Mouse (Mus musculus): ENCODE results near the gene A330070K13Rik. TPM values are rescaled to one million over a fixed set of nuclear protein-coding genes. Genes with fewer than 3 reads are reported as not detected.

A330070K13Rik gene
- total RNA-seq (2021) = not detected
- long read RNA-seq, experiment 1 = 0 reads
- long read RNA-seq, experiment 2 = 0 reads

DNA sequence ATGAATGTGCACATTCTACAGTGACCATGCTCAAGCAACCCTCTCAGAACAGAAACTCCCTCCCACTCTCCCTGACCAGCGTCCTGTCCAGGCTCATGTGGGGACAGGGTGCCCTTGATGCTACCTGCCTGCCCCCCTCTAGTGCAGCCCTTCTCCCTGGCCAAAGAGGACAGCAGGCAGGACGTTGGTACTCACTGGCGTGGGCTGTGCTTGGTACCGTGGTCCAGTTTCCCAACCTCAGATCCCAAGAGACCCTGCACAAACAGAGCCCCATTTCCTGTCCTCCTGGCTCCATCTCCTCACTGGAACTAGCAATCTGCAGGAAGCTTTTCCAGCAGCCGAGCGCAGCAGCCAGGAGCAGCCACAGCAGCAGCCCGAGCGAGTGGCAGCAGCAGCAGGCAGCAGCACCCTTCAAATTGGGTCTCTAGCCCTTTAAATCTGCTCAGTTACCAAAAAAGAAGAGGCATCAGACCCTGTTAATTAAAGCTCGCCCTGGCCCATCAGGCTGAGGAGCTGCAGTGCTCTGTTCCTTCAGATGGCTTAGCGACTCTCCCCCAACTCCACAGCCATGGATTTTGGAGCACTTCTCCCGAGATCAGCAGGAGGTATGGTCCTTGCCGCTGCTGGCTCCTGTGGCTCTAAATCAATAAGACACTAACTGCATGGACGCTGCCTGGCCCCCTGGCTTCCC lies at the start of gene A330070K13Rik:
TSS of gene A330070K13Rik (minus strand) at position 410 of the 691 bp plus-strand sequence.
- DNase-seq = no peak
- intact Hi-C loops (cut with DNase I) = no loop called here

DNA sequence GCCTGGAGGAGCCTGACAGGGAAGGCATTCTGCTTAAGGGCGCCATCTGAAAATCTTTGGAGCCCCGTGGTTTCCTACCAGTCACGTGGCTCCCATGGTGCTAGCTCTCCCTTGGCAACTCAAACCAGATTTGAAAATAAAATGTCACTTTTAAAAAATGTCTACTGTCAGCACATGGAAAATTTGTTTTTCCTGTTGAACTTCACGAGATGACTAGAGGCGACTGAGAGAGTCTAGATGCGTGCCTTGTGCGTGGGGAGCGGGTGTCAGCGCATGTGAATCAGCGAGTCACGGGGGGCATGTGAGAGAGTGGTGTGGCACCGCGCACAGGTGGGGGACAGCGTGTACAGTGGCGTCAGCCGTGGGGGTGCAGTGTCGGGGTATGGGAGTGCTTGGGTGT lies 27.1 kb upstream of the A330070K13Rik start:
- intact Hi-C loops (cut with DNase I) = no loop called here
- no peak for DNase-seq

DNA sequence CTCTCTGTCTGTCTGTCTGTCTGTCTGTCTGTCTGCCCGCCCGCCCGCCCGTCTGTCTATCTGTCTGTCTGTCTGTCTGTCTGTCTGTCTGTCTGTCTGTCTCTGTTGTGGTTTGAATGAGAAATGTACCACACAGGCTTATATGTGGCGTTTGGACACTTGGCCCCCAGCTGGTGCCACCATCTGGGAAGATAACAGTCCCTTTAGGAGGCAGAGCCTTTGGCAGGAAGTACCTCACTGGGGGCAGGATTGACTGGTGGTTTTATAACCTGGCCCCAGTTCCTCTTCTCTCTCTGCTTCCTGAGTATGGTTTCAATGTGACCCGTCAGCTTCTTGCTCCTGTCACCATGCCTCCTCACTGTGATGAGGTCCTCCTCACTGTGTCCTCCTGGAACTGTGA lies 25.3 kb upstream of the A330070K13Rik start:
- DNase-seq = no peak
- intact Hi-C loops (cut with DNase I) = loop anchor here (10.0 kb wide), 1 partner anchor 445 kb away; no protein-coding TSS in a partner anchor

DNA sequence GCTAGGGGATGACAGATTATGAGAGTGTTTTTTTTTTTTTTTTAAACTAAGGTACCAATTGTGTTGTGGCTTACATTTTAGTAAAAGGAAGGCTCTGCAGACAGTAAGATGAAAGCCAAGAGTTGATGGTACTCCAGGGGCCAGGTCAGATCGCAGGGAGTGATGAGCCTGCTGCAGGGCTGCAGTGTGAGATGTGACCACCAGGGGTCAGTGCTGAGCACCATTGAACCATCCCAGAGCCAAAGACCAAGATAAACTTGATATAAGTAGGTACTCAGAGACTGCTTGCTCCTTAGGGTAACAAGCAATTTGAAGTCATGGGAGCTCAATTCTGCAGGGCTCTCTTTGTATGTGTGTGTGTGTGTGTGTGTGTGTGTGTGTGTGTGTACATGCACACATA lies 20.8 kb upstream of the A330070K13Rik start:
- DNase-seq = peak; percentile 9 to 41
- intact Hi-C loops (cut with DNase I) = loop anchor here (10.0 kb wide), 1 partner anchor 450 kb away; no protein-coding TSS in a partner anchor

DNA sequence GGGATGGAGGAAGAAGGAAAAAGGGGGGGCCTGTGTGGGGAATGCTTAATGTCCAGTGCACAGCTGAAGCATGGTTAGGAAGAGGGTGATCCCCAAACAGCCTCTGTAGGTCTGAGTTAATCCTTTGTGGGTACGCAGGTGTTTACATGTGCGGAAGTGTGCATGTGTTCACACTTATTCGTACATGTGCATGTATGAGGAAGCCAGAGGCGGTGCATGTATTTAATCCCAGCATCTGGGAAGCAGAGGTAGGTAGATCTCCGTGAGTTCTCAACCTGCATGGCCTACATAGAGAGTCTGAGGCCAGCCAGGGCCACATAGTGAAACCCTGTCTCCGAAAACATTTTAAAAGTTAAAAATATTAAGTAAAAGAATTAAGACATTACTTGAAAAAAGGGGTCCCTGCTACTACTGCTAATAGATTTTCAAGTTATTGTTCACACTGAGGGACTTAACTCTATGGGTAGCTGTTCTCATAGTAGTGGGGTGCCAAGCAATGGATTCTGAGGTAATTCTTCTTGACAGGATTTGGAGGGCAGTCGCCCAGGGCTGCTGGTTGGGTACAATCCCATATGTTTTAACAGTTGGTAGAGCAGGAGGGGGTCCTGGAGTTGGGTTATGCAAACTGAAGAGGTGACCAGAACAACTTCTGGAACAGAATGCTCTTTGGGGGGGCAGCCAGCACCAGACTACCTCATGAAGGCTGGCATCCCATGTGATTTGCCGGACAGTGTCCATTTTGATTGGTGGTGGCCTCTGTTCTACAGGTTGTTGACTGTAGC lies 15.9 kb upstream of the A330070K13Rik start:
- no peak for DNase-seq
- intact Hi-C loops (cut with DNase I) = loop anchor here (5.0 to 10.0 kb wide), 2 partner anchors 128 to 454 kb away; no protein-coding TSS in a partner anchor

DNA sequence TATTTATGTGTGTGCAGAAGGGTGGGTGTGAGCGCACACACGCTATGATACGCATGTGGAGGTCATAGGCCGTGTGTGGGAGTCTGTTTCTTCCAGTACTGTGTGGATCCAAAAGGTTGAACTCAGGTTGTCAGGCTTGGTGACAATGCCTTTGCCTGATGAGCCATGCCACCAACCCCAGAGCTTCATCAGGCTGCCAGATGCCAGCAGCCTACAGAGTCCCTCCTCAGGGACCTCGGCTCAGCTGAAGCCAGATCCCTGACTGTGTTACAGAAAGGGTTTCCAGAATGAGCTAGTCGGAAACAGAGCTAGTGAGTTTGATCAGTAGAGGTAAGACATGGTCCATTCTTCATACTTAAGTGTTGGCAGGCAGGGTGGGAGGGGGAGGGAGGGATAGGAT lies 10.7 kb upstream of the A330070K13Rik start:
- no peak for DNase-seq
- intact Hi-C loops (cut with DNase I) = no loop called here

DNA sequence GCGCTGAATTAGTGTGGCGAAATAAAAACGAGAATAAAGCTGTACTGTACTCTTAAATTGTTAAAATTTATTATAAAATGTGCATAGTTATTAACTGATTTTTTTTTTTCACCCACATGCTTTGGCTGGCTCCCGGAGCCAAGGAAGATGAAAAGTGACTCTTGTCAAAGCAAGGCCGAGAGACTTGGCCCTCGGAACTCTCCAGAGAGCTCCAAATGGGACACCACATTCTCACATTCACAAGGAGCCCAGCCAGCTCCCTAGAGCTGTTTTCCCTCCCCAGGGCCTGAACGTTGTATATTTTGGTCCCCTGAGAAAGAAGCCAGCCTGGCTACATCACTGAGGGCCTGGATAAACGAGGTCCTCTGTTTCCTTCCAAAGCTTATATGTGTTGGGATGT lies 10.0 kb upstream of the A330070K13Rik start:
- no peak for DNase-seq
- intact Hi-C loops (cut with DNase I) = no loop called here

DNA sequence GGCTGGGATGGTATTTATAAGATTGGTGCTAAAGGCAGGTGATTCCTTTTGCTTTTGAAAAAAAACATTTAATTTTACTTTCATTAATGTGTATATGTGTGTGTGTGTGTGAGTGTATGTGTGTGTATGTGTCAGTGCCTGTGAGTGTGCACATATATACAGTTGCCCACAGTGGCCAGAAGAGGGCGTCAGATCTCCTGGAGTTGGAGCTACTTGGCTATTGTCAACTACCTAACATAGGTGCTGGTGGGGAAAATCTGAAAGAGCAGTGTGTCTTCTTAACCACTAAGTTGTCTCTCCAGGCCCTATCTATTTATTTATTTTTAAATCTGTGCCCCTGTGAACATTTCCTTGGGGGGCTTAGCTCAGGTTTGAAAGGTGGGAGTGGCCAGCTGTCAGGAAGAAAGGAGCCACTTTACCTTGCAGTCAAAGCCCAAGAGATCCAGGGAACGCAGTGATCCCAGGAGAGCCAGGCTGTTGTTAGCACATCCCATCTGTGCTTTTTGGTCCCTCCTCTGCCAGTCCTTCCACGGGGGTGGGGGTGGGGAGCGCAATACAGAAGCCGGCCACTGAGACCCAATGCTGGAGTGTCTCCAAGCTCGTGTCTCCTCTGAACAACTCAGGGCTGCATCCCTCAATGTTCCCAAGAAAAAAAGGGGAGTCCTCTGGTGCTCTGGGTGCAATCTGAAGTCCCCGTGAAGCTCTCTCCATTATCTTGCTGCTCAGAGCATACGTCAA lies 9.4 kb upstream of the A330070K13Rik start:
- intact Hi-C loops (cut with DNase I) = no loop called here

DNA sequence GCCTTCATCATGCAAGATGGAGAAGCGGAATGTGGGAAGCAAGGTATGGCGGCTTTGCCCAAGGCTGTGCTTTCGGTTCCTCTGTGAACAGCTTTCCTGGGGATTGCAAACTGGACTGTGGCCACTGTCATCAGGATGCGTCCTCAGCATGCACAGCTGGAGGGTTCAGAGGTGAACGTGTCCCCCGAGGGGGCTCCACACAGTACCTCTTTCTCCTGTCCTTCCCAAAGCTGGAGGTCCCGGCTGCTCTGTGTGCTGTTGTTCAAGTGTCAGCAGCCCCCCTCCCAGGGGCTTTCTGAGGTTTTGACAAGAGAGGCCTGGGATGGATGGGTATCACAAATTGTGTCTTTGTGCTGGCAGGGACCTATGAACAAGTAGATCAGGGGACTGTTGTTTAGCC lies 2.0 kb upstream of the A330070K13Rik start:
- DNase-seq = no peak
- intact Hi-C loops (cut with DNase I) = no loop called here

More for the DNA sequence above, 9.4 kb upstream of the A330070K13Rik start:
- no peak for DNase-seq

DNA sequence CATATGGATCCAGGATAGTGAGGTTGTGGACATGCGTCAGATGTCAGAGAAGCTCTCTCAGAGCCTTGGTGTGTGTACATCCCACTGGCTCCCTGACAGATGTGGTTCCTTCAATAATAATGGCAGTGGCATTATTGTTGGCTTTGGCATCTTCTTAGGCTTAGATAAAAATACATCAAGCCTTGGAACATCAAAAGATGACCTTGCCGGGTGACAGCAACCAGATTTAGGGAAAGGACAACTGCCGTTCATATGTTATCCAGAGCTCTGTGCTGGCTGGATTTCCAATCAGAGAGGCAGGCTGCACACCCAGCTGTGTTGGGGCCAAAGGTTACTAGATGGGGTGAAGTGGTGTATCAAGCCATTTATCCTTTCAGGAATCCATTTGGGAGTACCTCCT lies 9.0 kb downstream of the A330070K13Rik start:
- intact Hi-C loops (cut with DNase I) = no loop called here
- no peak for DNase-seq

DNA sequence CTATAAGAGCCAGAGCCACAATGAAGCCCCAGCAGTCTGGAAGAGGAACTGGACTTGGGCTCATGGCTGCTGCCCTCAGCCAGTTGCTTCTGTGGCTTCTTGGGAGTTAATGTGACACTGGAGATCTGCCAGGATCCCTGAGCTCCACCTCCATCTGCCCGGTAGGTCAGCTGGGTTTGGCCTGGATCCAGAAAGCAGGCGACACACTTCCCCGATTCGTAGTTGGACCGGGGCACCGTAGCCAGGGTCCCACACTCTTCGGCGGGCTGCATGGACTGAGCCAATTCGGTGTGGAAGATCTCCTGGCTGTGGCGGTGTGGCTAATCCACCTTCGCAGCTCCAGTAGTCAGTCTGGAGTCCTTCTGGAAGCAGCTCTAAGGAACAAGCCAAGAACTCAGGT lies 15.2 kb downstream of the A330070K13Rik start, which contains the start of gene Caln1:
TSS of gene Caln1 (plus strand) at position 219 of the 400 bp plus-strand sequence.
- intact Hi-C loops (cut with DNase I) = no loop called here
- no peak for DNase-seq

DNA sequence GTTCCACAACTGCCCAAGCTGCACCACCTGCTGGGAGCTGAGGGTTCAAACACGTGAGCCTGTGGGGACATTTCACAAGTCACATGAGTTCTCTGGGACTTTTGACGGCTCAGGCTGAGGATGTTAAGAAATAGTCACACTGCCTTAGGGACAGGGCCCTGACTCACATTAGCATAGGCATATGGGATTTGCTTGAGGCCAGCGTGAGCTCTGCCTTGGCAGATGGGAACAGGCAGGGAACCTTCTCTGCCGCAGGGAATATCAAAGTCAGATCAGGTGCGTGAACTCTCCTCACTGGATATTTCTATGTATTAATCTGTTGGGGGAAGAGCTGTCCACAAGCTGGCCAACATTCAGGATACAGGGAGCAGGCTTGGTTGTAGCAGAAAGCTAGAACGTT lies 16.2 kb downstream of the A330070K13Rik start:
- DNase-seq = no peak
- intact Hi-C loops (cut with DNase I) = no loop called here

DNA sequence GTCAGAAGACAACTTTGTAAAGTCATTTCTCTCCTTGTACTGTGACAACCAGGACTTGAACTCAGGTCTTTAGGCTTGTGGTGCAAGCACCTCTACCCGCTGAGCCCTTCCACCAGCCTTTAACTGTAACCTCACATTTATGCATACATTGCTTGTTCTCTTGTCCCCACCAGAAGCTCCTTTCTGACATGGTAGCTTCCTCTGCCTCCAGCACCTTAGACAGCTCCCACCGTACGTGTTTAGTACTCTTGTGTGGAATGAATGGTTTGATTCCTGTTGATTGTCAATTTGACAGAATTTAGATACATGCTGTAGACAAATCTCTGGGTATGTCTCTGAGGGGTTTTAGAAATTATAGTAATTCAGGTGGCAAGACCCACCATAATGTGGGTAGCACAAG lies 20.7 kb downstream of the A330070K13Rik start:
- intact Hi-C loops (cut with DNase I) = no loop called here
- DNase-seq = no peak

DNA sequence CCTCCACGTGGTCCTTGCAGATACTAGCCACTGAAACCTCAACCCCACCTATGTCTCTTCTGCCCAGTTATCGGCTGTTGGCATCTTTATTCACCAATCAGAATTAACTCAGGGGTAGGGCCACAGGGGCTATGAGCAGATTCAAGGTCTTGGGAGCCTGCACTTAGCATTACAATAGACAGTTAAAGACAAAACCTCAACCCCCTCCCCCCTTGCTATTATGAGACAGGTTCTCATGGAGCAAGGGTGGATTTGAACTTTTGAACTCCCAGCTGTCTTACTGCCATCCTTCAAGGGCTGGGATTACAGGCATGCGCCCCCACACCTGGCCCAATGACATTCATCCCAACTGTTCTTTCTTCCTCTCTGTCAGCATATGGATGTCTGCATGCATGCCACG lies 21.3 kb downstream of the A330070K13Rik start:
- DNase-seq = no peak
- intact Hi-C loops (cut with DNase I) = no loop called here

DNA sequence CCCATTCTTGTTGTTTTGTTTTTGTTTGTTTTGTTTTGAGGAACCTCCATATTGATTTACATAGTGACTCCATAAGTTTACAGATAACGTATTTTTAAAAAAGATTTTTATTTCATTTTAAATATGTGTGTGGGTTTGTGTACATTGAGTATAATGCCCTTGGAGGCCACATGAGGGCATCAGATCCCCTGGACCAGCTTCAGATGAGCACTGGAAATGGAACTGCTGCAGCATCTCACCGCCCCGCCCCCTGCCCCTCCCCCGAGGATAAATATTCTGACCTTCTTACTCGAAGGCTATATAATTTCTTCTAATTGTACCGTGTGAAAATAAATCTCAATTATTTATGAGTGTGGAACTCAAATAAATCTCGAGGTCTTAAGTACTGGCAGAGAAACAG lies 29.2 kb downstream of the A330070K13Rik start:
- intact Hi-C loops (cut with DNase I) = no loop called here

DNA sequence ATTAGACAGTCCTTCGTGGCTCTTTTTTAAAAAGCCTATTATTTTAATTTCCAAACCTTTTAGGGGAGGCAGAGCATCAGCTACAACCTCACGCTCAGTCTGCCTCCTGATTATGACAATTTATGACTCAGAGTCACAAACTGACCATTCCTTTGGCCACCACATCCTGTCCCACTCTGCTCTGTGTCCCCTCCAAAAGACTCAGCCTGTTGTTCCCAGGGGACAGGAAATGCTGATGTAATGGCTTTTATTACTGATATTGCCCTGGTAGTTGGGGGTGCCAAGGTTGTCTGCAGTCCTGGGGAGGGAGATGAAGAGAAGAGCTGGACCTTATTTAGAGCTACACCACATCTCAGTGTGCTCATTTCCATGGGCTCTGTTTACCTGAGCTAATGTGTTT lies 38.6 kb downstream of the A330070K13Rik start:
- DNase-seq = no peak
- intact Hi-C loops (cut with DNase I) = no loop called here

More for the DNA sequence above, 29.2 kb downstream of the A330070K13Rik start:
- no peak for DNase-seq

DNA sequence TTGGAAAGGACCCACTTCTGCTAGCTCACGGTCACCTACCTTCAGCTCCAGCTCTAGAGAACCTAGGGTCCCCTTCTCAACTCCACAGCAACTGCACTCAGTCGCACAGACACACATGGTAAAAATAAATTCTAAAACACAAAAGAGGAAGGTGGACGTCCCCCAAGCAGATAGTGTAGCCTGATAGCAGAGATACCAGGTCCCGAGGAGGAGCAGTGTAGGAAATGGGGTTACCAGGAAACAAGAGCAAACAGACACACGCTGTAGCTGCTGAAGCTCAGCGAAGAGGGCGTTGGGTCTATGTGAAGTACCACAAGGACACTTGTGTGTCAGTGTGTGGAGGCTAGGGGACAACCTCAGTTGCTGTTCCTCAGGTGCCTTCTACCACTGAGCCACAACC lies 39.4 kb downstream of the A330070K13Rik start:
- DNase-seq = no peak
- intact Hi-C loops (cut with DNase I) = no loop called here

DNA sequence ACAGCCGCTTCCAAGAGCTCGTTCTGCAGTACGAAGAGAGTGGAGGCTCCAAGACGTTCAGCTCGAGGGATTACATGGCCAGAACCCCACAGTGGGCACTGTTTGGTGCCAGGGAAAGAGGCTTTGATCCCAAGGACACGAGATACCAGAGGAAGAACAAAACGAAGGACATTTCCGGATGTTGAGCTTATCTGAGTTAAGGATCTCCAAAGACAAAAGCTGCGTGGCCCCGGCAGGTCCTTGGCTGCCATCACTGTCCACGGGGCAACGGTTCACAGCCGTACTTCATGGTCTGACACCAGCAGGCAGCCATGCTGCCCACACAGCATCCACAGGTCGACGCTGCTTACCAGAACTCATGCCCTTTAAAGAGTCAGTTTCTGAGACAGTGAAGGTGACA lies 43.8 kb downstream of the A330070K13Rik start:
- intact Hi-C loops (cut with DNase I) = no loop called here
- no peak for DNase-seq

DNA sequence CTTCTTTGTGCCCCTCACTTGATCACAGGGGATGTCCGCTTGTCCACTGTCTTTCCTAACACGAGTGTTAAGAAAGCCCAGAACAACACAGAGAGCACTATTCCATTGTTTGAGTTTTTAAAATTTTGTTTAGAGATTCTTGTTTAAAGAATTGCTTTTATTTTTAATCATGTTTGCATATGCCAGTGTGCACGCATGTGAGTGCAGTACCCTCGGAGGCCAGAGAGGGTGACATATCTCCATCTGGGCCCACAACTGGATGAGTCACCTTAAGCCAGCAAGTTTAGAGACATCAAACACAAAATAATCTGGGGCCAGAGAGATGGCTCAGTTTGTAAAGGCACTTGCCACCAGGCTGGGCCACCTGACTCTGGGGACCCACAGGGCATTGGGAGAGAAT lies 49.0 kb downstream of the A330070K13Rik start:
- intact Hi-C loops (cut with DNase I) = no loop called here
- no peak for DNase-seq

DNA sequence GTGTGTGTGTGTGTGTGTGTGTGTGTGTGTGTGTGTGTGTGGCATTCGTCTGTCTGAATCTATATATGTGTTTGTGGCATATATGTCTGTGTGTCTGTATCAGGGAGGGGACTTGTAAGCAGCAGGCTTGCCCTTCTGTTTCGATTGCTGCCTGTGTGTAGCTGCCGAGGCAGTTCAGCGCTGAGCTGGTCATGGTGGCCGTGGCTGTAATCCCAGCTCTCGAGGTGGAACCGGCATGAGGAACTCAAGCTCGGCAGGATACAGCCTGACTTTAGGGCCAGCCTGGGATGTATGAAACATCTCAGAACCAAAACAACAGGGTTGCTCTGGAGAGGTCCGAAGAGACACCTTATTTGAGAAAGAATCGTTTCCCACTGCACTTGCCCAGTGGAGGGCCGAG lies 50.5 kb downstream of the A330070K13Rik start:
- intact Hi-C loops (cut with DNase I) = no loop called here
- DNase-seq = no peak

DNA sequence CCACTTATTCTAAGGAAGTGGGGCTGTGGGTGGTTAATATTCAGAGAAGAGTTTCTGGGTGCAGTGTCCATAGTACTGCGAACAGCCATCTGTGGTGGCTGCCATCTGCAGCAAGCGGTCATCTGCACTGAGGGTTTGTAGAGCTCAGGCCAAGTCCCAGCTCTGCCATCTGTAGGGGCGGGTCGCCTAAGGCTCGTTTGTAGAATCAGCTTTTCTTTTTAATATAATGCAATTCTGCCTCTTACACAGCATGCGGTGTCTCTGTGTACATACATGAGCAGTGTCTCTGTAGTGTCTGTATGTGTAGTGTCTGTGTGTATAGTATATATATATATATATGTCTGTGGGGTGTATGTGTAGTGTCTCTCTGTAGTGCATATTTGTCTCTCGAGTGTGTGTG lies 50.9 kb downstream of the A330070K13Rik start:
- DNase-seq = no peak
- intact Hi-C loops (cut with DNase I) = no loop called here
